Mouse (Mus musculus) B cell, adult (primary cell): ENCODE results near the gene Tas2r139. TPM values are rescaled to one million over a fixed set of nuclear protein-coding genes. Genes with fewer than 3 reads are reported as not detected.

ENCODE experiments used
- total RNA-seq: library from RNA; stranded (reverse); gene quantifications from 4 replicates; pipeline ENCODE4 v1.2.4, GENCODE M21; 2023; ENCODE audit not compliant: inconsistent age

Gene Tas2r139
- total RNA-seq = not detected in 4 replicates

DNA sequence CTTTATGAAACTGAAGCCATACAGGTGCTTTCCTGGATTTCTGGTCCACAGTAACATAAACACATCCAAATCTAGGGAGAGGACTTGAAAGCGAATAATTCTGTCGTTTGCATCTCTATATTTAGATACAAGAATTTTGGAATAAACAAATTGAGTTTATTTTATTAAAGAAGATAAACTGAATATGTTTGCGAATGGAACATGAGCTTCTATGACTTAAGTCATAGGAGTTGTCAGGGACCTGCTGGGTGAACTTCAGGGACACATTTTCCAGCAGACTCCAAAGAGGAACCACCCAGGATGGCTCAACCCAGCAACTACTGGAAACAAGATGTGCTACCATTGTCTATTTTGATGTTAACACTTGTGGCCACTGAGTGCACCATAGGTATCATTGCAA lies at the start of gene Tas2r139:
Tas2r139 (plus strand) TSS at position 301 of the 400 bp plus-strand sequence.

Other genes with a start within 250 kb of the Tas2r139 start
- gene Sval1, start 189.3 kb upstream of the Tas2r139 start, total RNA-seq = not detected in 4 replicates
- gene Sval3, start 172.8 kb upstream of the Tas2r139 start, total RNA-seq = not detected in 4 replicates
- not detected in 4 replicates for gene Sva, start 102.5 kb upstream of the Tas2r139 start, total RNA-seq
- gene Tas2r144, start 74.4 kb downstream of the Tas2r139 start, total RNA-seq = not detected in 4 replicates
- gene Gstk1, start 105.0 kb downstream of the Tas2r139 start, total RNA-seq = 7.1 to 9.4 TPM (median 7.4 TPM) in 4 replicates
- not detected in 4 replicates for gene Tmem139, start 121.0 kb downstream of the Tas2r139 start, total RNA-seq
- gene Casp2, start 124.0 kb downstream of the Tas2r139 start, total RNA-seq = 119 to 124 TPM (median 122 TPM) in 4 replicates
- 1.4 to 2.7 TPM (median 1.7 TPM) in 4 replicates for gene Clcn1, start 145.7 kb downstream of the Tas2r139 start, total RNA-seq
- 0.13 TPM in 1 of 4 replicates, not detected in the others for gene Fam131b, start 183.7 kb downstream of the Tas2r139 start, total RNA-seq
- 73.9 to 79.6 TPM (median 78.8 TPM) in 4 replicates for gene Zyx, start 208.7 kb downstream of the Tas2r139 start, total RNA-seq
- 0.22 TPM in 1 of 4 replicates, not detected in the others for gene Epha1, start 232.3 kb downstream of the Tas2r139 start, total RNA-seq